Mouse (Mus musculus): ENCODE results near the gene Slc25a41. TPM values are rescaled to one million over a fixed set of nuclear protein-coding genes. Genes with fewer than 3 reads are reported as not detected.
"Not testable (repeated sequence)": the region's sequence is repeated elsewhere in the genome, so short reads cannot be mapped to it uniquely, and the experiment has no call there.

The Slc25a41 gene
- polyA plus RNA-seq, 1 experiment from 2014 or later: not detected

GRCm38 (mm10) chr17:57063031-57063430, 21.6 kb upstream of the Slc25a41 start:
- H3K4me2 ChIP-seq: peak overlapping the region; percentile 55; the same call in 1 of the 2 replicates
- H3K27me3 ChIP-seq: peaks cover 65% of the 10 kb centered on the region
- no peaks in the 10 kb centered on the region for H3K36me3 ChIP-seq
- H3K9ac ChIP-seq: no peak overlapping the region
- no peaks in the 10 kb centered on the region for H3K9me3 ChIP-seq
- peaks cover 22% of the 10 kb centered on the region for H3K4me1 ChIP-seq
- 0 out of 2 replicates have a peak overlapping the region, but pooled peaks have one; percentile 38 for H3K4me3 ChIP-seq
- ATAC-seq (ENCODE audit: insufficient number of reproducible peaks, insufficient read depth, low FRiP score, low TSS enrichment, low read depth): no peak
- H3K27ac ChIP-seq: no peak overlapping the region
- 7% methylated on average over 8 of the region's 8 CpGs for WGBS

- Histone ChIP-seq H3K36me3 (no peaks in the 10 kb centered on the region), H3K4me2 (peak overlapping the region; percentile 55), H3K27ac (no peak overlapping the region), H3K9me3 (no peaks in the 10 kb centered on the region), H3K4me3 (peak overlapping the region; percentile 38), H3K27me3 (peaks cover 64% of the 10 kb centered on the region), H3K9ac (peak overlapping the region; percentile 32; the same call in 1 of the 2 replicates), H3K4me1 (peaks cover 22% of the 10 kb centered on the region)
- no peak for ATAC-seq (ENCODE audit: insufficient number of reproducible peaks, insufficient read depth, low FRiP score, low TSS enrichment, low read depth)
- WGBS: 1% methylated on average over 22 of the region's 22 CpGs
Measured at GRCm38 (mm10) chr17:57062548-57062947, 21.1 kb upstream of the Slc25a41 start.

- Histone ChIP-seq H3K4me2 (peak overlapping the region; percentile 55), H3K27ac (no peak overlapping the region), H3K9me3 (no peaks in the 10 kb centered on the region), H3K9ac (peak overlapping the region; percentile 32; the same call in 1 of the 2 replicates), H3K4me3 (peak overlapping the region; percentile 38), H3K27me3 (peaks cover 59% of the 10 kb centered on the region), H3K36me3 (no peaks in the 10 kb centered on the region), H3K4me1 (peaks cover 22% of the 10 kb centered on the region)
- WGBS: 2% methylated on average over 39 of the region's 39 CpGs
- no peak for ATAC-seq (ENCODE audit: insufficient number of reproducible peaks, insufficient read depth, low FRiP score, low TSS enrichment, low read depth)
Measured at GRCm38 (mm10) chr17:57062011-57062521, 20.6 kb upstream of the Slc25a41 start.

- no peak overlapping the region for H3K27ac ChIP-seq
- H3K4me2 ChIP-seq: peak overlapping the region; percentile 82
- H3K4me3 ChIP-seq: peak overlapping the region; percentile 81; the same call in 1 of the 2 replicates
- H3K27me3 ChIP-seq: peaks cover 51% of the 10 kb centered on the region
- H3K4me1 ChIP-seq: peaks cover 22% of the 10 kb centered on the region
- no peak overlapping the region for H3K9ac ChIP-seq
- peaks cover 4% of the 10 kb centered on the region; the same call in 1 of the 2 replicates for H3K36me3 ChIP-seq
- H3K9me3 ChIP-seq: no peaks in the 10 kb centered on the region
- ATAC-seq (ENCODE audit: insufficient number of reproducible peaks, insufficient read depth, low FRiP score, low TSS enrichment, low read depth): no peak
- 41% methylated on average over 10 of the region's 10 CpGs for WGBS
Measured at GRCm38 (mm10) chr17:57061069-57061468, 19.6 kb upstream of the Slc25a41 start.

- Histone ChIP-seq H3K9me3 (no peaks in the 10 kb centered on the region), H3K36me3 (peaks cover 8% of the 10 kb centered on the region; the same call in 1 of the 2 replicates), H3K4me3 (peak overlapping the region; percentile 81), H3K27ac (0 out of 2 replicates have a peak overlapping the region, but pooled peaks have one; percentile 28), H3K4me2 (peak overlapping the region; percentile 82), H3K9ac (peak overlapping the region; percentile 75; the same call in 1 of the 2 replicates), H3K4me1 (peaks cover 22% of the 10 kb centered on the region), H3K27me3 (peaks cover 46% of the 10 kb centered on the region)
- WGBS: under 1% methylated on average over 44 of the region's 44 CpGs
- peak; percentile 80 for ATAC-seq (ENCODE audit: insufficient number of reproducible peaks, insufficient read depth, low FRiP score, low TSS enrichment, low read depth)
Measured at GRCm38 (mm10) chr17:57060231-57060801, 18.9 kb upstream of the Slc25a41 start.

- under 1% methylated on average over 42 of the region's 45 CpGs for WGBS
- peak within 1 kb of the TSS; percentile 82 for H3K4me2 ChIP-seq
- H3K9ac ChIP-seq: peak within 1 kb of the TSS; percentile 75
- H3K9me3 ChIP-seq: no peaks in the 10 kb centered on the region
- H3K36me3 ChIP-seq: peaks cover 15% of the 10 kb centered on the region
- 0 out of 2 replicates have a peak within 1 kb of the TSS, but pooled peaks have one; percentile 28 for H3K27ac ChIP-seq
- ATAC-seq (ENCODE audit: insufficient number of reproducible peaks, insufficient read depth, low FRiP score, low TSS enrichment, low read depth): peak; percentile 60
- H3K4me1 ChIP-seq: peaks cover 22% of the 10 kb centered on the region
- H3K4me3 ChIP-seq: peak within 1 kb of the TSS; percentile 81
- peaks cover 38% of the 10 kb centered on the region for H3K27me3 ChIP-seq
Measured at GRCm38 (mm10) chr17:57059486-57059977, 18.1 kb upstream of the Slc25a41 start, which contains the start of gene Slc25a23. Slc25a23 (minus strand) TSS chr17:57059863.

GRCm38 (mm10) chr17:57058891-57059485, 17.5 kb upstream of the Slc25a41 start, which contains the start of gene Crb3:
Crb3 (plus strand) TSS chr17:57059105.
- Histone ChIP-seq H3K27ac (0 out of 2 replicates have a peak within 1 kb of the TSS, but pooled peaks have one; percentile 28), H3K4me2 (peak within 1 kb of the TSS; percentile 82), H3K4me1 (peaks cover 22% of the 10 kb centered on the region), H3K4me3 (peak within 1 kb of the TSS; percentile 81), H3K9me3 (no peaks in the 10 kb centered on the region), H3K27me3 (peaks cover 32% of the 10 kb centered on the region), H3K36me3 (peaks cover 19% of the 10 kb centered on the region), H3K9ac (peak within 1 kb of the TSS; percentile 75)
- ATAC-seq (ENCODE audit: insufficient number of reproducible peaks, insufficient read depth, low FRiP score, low TSS enrichment, low read depth): no peak
- 3% methylated on average over 15 of the region's 22 CpGs for WGBS

- no peak for ATAC-seq (ENCODE audit: insufficient number of reproducible peaks, insufficient read depth, low FRiP score, low TSS enrichment, low read depth)
- Histone ChIP-seq H3K9me3 (no peaks in the 10 kb centered on the region), H3K4me1 (peaks cover 16% of the 10 kb centered on the region), H3K27ac (no peak overlapping the region), H3K9ac (no peak overlapping the region), H3K27me3 (peaks cover 7% of the 10 kb centered on the region), H3K4me3 (no peak overlapping the region), H3K36me3 (peaks cover 37% of the 10 kb centered on the region), H3K4me2 (no peak overlapping the region)
- 81% methylated on average over 3 of the region's 3 CpGs for WGBS
Measured at GRCm38 (mm10) chr17:57056246-57056645, 14.8 kb upstream of the Slc25a41 start.

GRCm38 (mm10) chr17:57051679-57052078, 10.2 kb upstream of the Slc25a41 start:
- not testable (repeated sequence) for H3K27ac ChIP-seq; H3K4me2 ChIP-seq; ATAC-seq (ENCODE audit: insufficient number of reproducible peaks, insufficient read depth, low FRiP score, low TSS enrichment, low read depth); H3K4me1 ChIP-seq; H3K9me3 ChIP-seq; H3K9ac ChIP-seq; H3K4me3 ChIP-seq; H3K27me3 ChIP-seq
- WGBS: 87% methylated on average over 4 of the region's 4 CpGs
- peaks cover 40% of the 10 kb centered on the region for H3K36me3 ChIP-seq

- peaks cover 31% of the 10 kb centered on the region for H3K36me3 ChIP-seq
- ATAC-seq (ENCODE audit: insufficient number of reproducible peaks, insufficient read depth, low FRiP score, low TSS enrichment, low read depth): no peak
- no peak overlapping the region for H3K9ac ChIP-seq
- H3K4me3 ChIP-seq: no peak overlapping the region
- H3K27me3 ChIP-seq: no peaks in the 10 kb centered on the region
- no peak overlapping the region for H3K27ac ChIP-seq
- no peaks in the 10 kb centered on the region for H3K4me1 ChIP-seq
- H3K4me2 ChIP-seq: no peak overlapping the region
- H3K9me3 ChIP-seq: no peaks in the 10 kb centered on the region
- WGBS: 90% methylated on average over 3 of the region's 3 CpGs
Measured at GRCm38 (mm10) chr17:57048816-57049215, 7.4 kb upstream of the Slc25a41 start.

GRCm38 (mm10) chr17:57047406-57047805, 6.0 kb upstream of the Slc25a41 start:
- 41% methylated on average over 5 of the region's 5 CpGs for WGBS
- Histone ChIP-seq H3K4me1 (0 out of 2 replicates have a peak, but pooled peaks cover 3% of the 10 kb centered on the region), H3K9me3 (no peaks in the 10 kb centered on the region), H3K27me3 (no peaks in the 10 kb centered on the region), H3K9ac (no peak overlapping the region), H3K27ac (no peak overlapping the region), H3K4me2 (no peak overlapping the region), H3K4me3 (no peak overlapping the region), H3K36me3 (peaks cover 17% of the 10 kb centered on the region)
- no peak for ATAC-seq (ENCODE audit: insufficient number of reproducible peaks, insufficient read depth, low FRiP score, low TSS enrichment, low read depth)
